Mouse (Mus musculus): ENCODE measurements at regions not wholly inside any gene's neighbourhood (a gene's known extent, or its start where the extent isn't known, plus 50 kb on each side); places are given as distances from the start of the nearest gene placed in this dataset.

GRCm38 (mm10) chr9:47466767-47467166, 63.2 kb upstream of the Cadm1 start:
- no peak overlapping the region for H3K27ac ChIP-seq (replicated peaks; ENCODE audit: insufficient read depth, low read depth, low read length)
- 98% methylated on average over 3 of the region's 3 CpGs for WGBS
- H3K79me2 ChIP-seq (ENCODE audit: control insufficient read depth, insufficient read depth, low read length): no peaks in the 10 kb centered on the region
- H3K4me1 ChIP-seq (ENCODE audit: control insufficient read depth, insufficient read depth, low read length): no peaks in the 10 kb centered on the region
- H3K27me3 ChIP-seq (ENCODE audit: control insufficient read depth, insufficient read depth, low read length): no peaks in the 10 kb centered on the region
- H3K9ac ChIP-seq (ENCODE audit: low read depth, low read length): no peak overlapping the region
- no peak for DNase-seq (ENCODE audit: extremely low read depth, low read depth, low spot score)
- H3K36me3 ChIP-seq (ENCODE audit: control insufficient read depth, insufficient read depth, low read length): no peaks in the 10 kb centered on the region
- TF ChIP-seq POLR2A (IDR thresholded peaks at IDR 0.05; ENCODE audit: extremely low read depth, insufficient read depth, low read length): no peak
- TF ChIP-seq CTCF (IDR thresholded peaks at IDR 0.05; ENCODE audit: low read depth, low read length): no peak
- no peak overlapping the region for H3K4me3 ChIP-seq (ENCODE audit: insufficient read depth, low read depth, low read length)

GRCm38 (mm10) chr9:47467815-47468214, 62.2 kb upstream of the Cadm1 start:
- H3K9ac ChIP-seq (ENCODE audit: low read depth, low read length): no peak overlapping the region
- H3K4me3 ChIP-seq (ENCODE audit: insufficient read depth, low read depth, low read length): no peak overlapping the region
- H3K27ac ChIP-seq (replicated peaks; ENCODE audit: insufficient read depth, low read depth, low read length): no peak overlapping the region
- WGBS: 96% methylated on average over 9 of the region's 9 CpGs
- no peaks in the 10 kb centered on the region for H3K79me2 ChIP-seq (ENCODE audit: control insufficient read depth, insufficient read depth, low read length)
- H3K27me3 ChIP-seq (ENCODE audit: control insufficient read depth, insufficient read depth, low read length): no peaks in the 10 kb centered on the region
- H3K36me3 ChIP-seq (ENCODE audit: control insufficient read depth, insufficient read depth, low read length): no peaks in the 10 kb centered on the region
- TF ChIP-seq CTCF (IDR thresholded peaks at IDR 0.05; ENCODE audit: low read depth, low read length) (no peak), POLR2A (IDR thresholded peaks at IDR 0.05; ENCODE audit: extremely low read depth, insufficient read depth, low read length) (no peak)
- no peaks in the 10 kb centered on the region for H3K4me1 ChIP-seq (ENCODE audit: control insufficient read depth, insufficient read depth, low read length)
- no peak for DNase-seq (ENCODE audit: extremely low read depth, low read depth, low spot score)

- no peaks in the 10 kb centered on the region for H3K79me2 ChIP-seq (ENCODE audit: control insufficient read depth, insufficient read depth, low read length)
- H3K27me3 ChIP-seq (ENCODE audit: control insufficient read depth, insufficient read depth, low read length): no peaks in the 10 kb centered on the region
- WGBS: 84% methylated on average over 1 of the region's 1 CpGs
- no peak for DNase-seq (ENCODE audit: extremely low read depth, low read depth, low spot score)
- no peak for TF ChIP-seq POLR2A (IDR thresholded peaks at IDR 0.05; ENCODE audit: extremely low read depth, insufficient read depth, low read length)
- TF ChIP-seq CTCF (IDR thresholded peaks at IDR 0.05; ENCODE audit: low read depth, low read length): no peak
- H3K4me3 ChIP-seq (ENCODE audit: insufficient read depth, low read depth, low read length): no peak overlapping the region
- H3K27ac ChIP-seq (replicated peaks; ENCODE audit: insufficient read depth, low read depth, low read length): no peak overlapping the region
- no peaks in the 10 kb centered on the region for H3K4me1 ChIP-seq (ENCODE audit: control insufficient read depth, insufficient read depth, low read length)
- no peaks in the 10 kb centered on the region for H3K36me3 ChIP-seq (ENCODE audit: control insufficient read depth, insufficient read depth, low read length)
- no peak overlapping the region for H3K9ac ChIP-seq (ENCODE audit: low read depth, low read length)
Observed at GRCm38 (mm10) chr9:47469576-47469975, 60.4 kb upstream of the Cadm1 start.

GRCm38 (mm10) chr9:47470741-47471140, 59.2 kb upstream of the Cadm1 start:
- Histone ChIP-seq H3K4me3 (ENCODE audit: insufficient read depth, low read depth, low read length) (no peak overlapping the region), H3K27me3 (ENCODE audit: control insufficient read depth, insufficient read depth, low read length) (no peaks in the 10 kb centered on the region), H3K9ac (ENCODE audit: low read depth, low read length) (no peak overlapping the region), H3K36me3 (ENCODE audit: control insufficient read depth, insufficient read depth, low read length) (no peaks in the 10 kb centered on the region), H3K27ac (replicated peaks; ENCODE audit: insufficient read depth, low read depth, low read length) (no peak overlapping the region), H3K4me1 (ENCODE audit: control insufficient read depth, insufficient read depth, low read length) (no peaks in the 10 kb centered on the region), H3K79me2 (ENCODE audit: control insufficient read depth, insufficient read depth, low read length) (no peaks in the 10 kb centered on the region)
- WGBS: 47% methylated on average over 1 of the region's 1 CpGs
- TF ChIP-seq CTCF (IDR thresholded peaks at IDR 0.05; ENCODE audit: low read depth, low read length) (no peak), POLR2A (IDR thresholded peaks at IDR 0.05; ENCODE audit: extremely low read depth, insufficient read depth, low read length) (no peak)
- no peak for DNase-seq (ENCODE audit: extremely low read depth, low read depth, low spot score)

GRCm38 (mm10) chr9:47471767-47472420, 58.1 kb upstream of the Cadm1 start:
- no peak for TF ChIP-seq POLR2A (IDR thresholded peaks at IDR 0.05; ENCODE audit: extremely low read depth, insufficient read depth, low read length)
- TF ChIP-seq CTCF (IDR thresholded peaks at IDR 0.05; ENCODE audit: low read depth, low read length): peak; percentile 20; the same call in 1 of the 2 replicates
- no peaks in the 10 kb centered on the region for H3K27me3 ChIP-seq (ENCODE audit: control insufficient read depth, insufficient read depth, low read length)
- 33% methylated on average over 10 of the region's 10 CpGs for WGBS
- H3K4me3 ChIP-seq (ENCODE audit: insufficient read depth, low read depth, low read length): no peak overlapping the region
- no peak overlapping the region for H3K27ac ChIP-seq (replicated peaks; ENCODE audit: insufficient read depth, low read depth, low read length)
- no peaks in the 10 kb centered on the region for H3K79me2 ChIP-seq (ENCODE audit: control insufficient read depth, insufficient read depth, low read length)
- no peak overlapping the region for H3K9ac ChIP-seq (ENCODE audit: low read depth, low read length)
- no peaks in the 10 kb centered on the region for H3K4me1 ChIP-seq (ENCODE audit: control insufficient read depth, insufficient read depth, low read length)
- H3K36me3 ChIP-seq (ENCODE audit: control insufficient read depth, insufficient read depth, low read length): no peaks in the 10 kb centered on the region
- DNase-seq (ENCODE audit: extremely low read depth, low read depth, low spot score): peak; percentile 61

- Histone ChIP-seq H3K27me3 (ENCODE audit: control insufficient read depth, insufficient read depth, low read length) (no peaks in the 10 kb centered on the region), H3K9ac (ENCODE audit: low read depth, low read length) (no peak overlapping the region), H3K4me3 (ENCODE audit: insufficient read depth, low read depth, low read length) (no peak overlapping the region), H3K4me1 (ENCODE audit: control insufficient read depth, insufficient read depth, low read length) (no peaks in the 10 kb centered on the region), H3K36me3 (ENCODE audit: control insufficient read depth, insufficient read depth, low read length) (no peaks in the 10 kb centered on the region), H3K27ac (replicated peaks; ENCODE audit: insufficient read depth, low read depth, low read length) (no peak overlapping the region), H3K79me2 (ENCODE audit: control insufficient read depth, insufficient read depth, low read length) (no peaks in the 10 kb centered on the region)
- TF ChIP-seq POLR2A (IDR thresholded peaks at IDR 0.05; ENCODE audit: extremely low read depth, insufficient read depth, low read length): no peak
- no peak for TF ChIP-seq CTCF (IDR thresholded peaks at IDR 0.05; ENCODE audit: low read depth, low read length)
- WGBS: 93% methylated on average over 5 of the region's 5 CpGs
- DNase-seq (ENCODE audit: extremely low read depth, low read depth, low spot score): no peak
Observed at GRCm38 (mm10) chr9:47473776-47474365, 56.1 kb upstream of the Cadm1 start.
